Mouse (Mus musculus) lung, postnatal 36 days (tissue): ENCODE results near the gene Ada.
A peak's percentile ranks its signal among the peaks of the same experiment; 100 is the strongest.

Source experiments
- DNase-seq: peaks from one replicate; pipeline ENCODE4 v3.0.0; 2022; ENCODE audit warnings: mixed read lengths

Ada gene

GRCm38 (mm10) chr2:163749647-163750611 lies at the start of gene Ada:
Ada (minus strand) TSS chr2:163750239.
- DNase-seq = peak; percentile 66

- DNase-seq = peak; percentile 66
Measured at GRCm38 (mm10) chr2:163798411-163798810, 48.4 kb upstream of the Ada start.

GRCm38 (mm10) chr2:163788484-163788883 lies 38.4 kb upstream of the Ada start:
- peak; percentile 89 for DNase-seq

GRCm38 (mm10) chr2:163787709-163788108 lies 37.7 kb upstream of the Ada start:
- peak; percentile 83 for DNase-seq

- DNase-seq = no peak
Measured at GRCm38 (mm10) chr2:163787086-163787485, 37.0 kb upstream of the Ada start.

GRCm38 (mm10) chr2:163783901-163784300 lies 33.9 kb upstream of the Ada start:
- no peak for DNase-seq

- no peak for DNase-seq
Measured at GRCm38 (mm10) chr2:163783368-163783767, 33.3 kb upstream of the Ada start.

- no peak for DNase-seq
Measured at GRCm38 (mm10) chr2:163778896-163779295, 28.9 kb upstream of the Ada start.

GRCm38 (mm10) chr2:163777061-163777460 lies 27.0 kb upstream of the Ada start:
- DNase-seq = no peak

- DNase-seq = no peak
Measured at GRCm38 (mm10) chr2:163776661-163777060, 26.6 kb upstream of the Ada start.

- no peak for DNase-seq
Measured at GRCm38 (mm10) chr2:163770731-163771130, 20.7 kb upstream of the Ada start.

- DNase-seq = no peak
Measured at GRCm38 (mm10) chr2:163766890-163767289, 16.9 kb upstream of the Ada start.

GRCm38 (mm10) chr2:163766261-163766660 lies 16.2 kb upstream of the Ada start:
- DNase-seq = no peak

GRCm38 (mm10) chr2:163761402-163761801 lies 11.4 kb upstream of the Ada start:
- DNase-seq = no peak

GRCm38 (mm10) chr2:163760589-163760988 lies 10.6 kb upstream of the Ada start:
- no peak for DNase-seq

- no peak for DNase-seq
Measured at GRCm38 (mm10) chr2:163758146-163758545, 8.1 kb upstream of the Ada start.

GRCm38 (mm10) chr2:163756723-163757122 lies 6.7 kb upstream of the Ada start:
- DNase-seq = peak; percentile 52

GRCm38 (mm10) chr2:163754228-163754627 lies 4.2 kb upstream of the Ada start:
- DNase-seq = no peak

GRCm38 (mm10) chr2:163744801-163745570 lies 5.1 kb downstream of the Ada start:
- DNase-seq = no peak

- DNase-seq = peak; percentile 35
Measured at GRCm38 (mm10) chr2:163743357-163743756, 6.7 kb downstream of the Ada start.

- no peak for DNase-seq
Measured at GRCm38 (mm10) chr2:163742656-163743055, 7.4 kb downstream of the Ada start.

- DNase-seq = peak; percentile 69
Measured at GRCm38 (mm10) chr2:163735980-163736379, 14.1 kb downstream of the Ada start.

GRCm38 (mm10) chr2:163735163-163735562 lies 14.9 kb downstream of the Ada start:
- no peak for DNase-seq

GRCm38 (mm10) chr2:163732021-163732420 lies 18.0 kb downstream of the Ada start:
- no peak for DNase-seq
